Mouse (Mus musculus) cerebellum, adult 9-11 months (tissue): Measurements from ENCODE around the gene Kmt5b.

Experiments used
- DNase-seq: peaks from one replicate; pipeline ENCODE4 v3.0.0; 2022

Gene Kmt5b

DNA sequence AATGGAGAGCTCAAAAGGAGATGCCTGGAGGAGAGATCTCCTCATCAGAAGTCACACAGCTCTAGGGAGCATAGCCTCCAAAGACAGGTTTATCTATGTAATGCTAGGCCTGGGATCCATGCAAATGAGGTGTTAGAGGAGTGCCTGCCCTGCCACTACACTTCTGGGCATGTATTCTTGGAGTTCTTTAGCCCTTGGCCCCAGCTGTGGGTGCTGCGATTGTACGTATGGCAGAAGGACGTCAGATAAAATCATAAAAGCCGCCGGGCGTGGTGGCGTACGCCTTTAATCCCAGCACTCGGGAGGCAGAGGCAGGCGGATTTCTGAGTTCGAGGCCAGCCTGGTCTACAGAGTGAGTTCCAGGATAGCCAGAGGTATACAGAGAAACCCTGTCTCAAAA, 78.1 kb downstream of the Kmt5b start:
- peak; percentile 68 for DNase-seq

DNA sequence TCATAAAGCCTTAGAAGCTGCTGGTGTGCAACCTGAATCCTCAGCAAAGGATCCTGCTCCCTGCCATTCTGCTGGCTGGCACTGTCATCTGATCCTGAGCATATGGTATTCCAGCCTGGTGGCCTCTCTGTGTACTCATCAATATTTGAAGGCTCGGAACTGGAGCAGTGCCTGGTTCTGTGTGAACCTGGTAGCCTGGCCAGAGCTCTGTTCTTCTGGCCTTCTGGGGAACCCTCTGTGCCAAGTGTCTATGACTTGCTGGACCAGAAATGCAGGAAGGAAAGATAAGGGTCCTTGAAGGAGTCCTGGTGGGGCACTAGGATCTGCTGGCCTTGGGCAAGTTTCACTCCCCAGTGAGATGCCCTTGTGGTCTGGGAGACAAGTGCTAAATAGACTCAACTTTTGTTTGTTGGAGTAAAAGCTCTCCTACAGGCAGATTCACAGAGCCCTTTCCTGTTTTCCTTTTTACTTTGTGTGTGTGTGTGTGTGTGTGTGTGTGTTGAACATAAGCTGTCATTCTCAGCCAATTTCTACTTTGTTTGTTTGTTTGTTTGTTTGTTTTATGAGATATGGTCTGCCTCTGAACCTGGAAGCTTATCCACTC, 78.7 kb downstream of the Kmt5b start:
- peak; percentile 98 for DNase-seq

DNA sequence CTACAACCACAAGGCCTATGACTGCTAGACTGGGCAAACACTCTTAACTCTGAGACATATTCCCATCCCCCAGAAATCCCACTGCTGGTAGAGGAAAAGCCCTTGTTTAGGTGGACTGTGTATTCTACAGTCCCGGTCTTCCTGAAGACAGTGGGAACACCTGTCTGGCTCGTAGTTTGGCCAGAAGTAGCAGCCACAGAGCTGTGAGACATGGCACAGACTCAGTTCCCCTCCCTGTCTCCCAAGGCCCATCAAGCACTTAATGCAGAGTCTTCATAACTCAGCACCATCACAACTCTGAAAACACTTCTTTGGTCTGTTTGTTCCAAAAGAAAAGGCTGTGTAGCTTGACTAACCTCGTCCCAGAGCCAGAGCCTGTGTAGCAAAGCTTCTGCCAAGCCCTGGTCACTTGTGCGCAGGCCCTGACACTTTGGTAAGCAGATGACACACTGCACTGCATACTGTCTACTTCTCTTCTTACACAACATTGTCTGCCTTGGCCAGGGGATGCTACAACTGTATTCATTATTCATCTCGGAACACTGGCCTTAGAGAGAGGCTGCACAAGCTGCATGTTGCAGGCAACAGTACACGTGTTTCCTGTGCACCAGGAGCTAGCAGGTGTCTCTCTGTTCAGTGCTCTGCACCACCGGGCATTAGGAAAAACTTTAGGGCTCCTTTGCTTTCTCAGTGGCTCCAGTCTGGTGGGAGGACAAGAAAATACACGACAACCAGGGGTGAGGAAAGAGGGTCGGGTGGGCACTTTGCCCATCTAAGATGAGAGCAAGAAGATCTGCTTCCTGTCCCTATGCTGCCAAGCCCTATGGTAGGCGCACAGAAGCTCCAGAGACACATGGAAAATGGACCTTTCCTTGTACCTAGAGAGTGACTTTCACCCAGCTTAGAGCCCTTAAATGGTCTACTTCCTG, 79.7 kb downstream of the Kmt5b start:
- peak; percentile 67 for DNase-seq

DNA sequence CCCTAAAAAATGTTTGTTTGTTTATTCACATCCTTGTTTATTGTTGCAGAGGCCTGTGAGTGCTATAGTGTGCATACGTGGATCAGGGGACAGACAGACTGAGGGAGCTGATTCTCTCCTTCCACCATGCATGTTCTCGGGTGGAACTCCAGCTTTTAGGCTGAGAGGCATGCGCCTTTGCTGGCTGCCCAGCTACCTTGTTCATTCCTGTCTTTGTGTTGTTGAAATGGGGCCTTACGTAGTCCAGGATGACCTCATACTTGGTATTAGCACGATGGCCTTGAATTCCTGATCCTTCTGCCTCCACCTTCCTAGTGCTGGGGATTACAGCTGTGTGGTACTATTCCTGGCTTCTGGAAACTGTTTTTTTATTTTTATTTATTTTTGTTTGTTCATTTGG, 80.5 kb downstream of the Kmt5b start:
- DNase-seq, result peak; percentile 39

DNA sequence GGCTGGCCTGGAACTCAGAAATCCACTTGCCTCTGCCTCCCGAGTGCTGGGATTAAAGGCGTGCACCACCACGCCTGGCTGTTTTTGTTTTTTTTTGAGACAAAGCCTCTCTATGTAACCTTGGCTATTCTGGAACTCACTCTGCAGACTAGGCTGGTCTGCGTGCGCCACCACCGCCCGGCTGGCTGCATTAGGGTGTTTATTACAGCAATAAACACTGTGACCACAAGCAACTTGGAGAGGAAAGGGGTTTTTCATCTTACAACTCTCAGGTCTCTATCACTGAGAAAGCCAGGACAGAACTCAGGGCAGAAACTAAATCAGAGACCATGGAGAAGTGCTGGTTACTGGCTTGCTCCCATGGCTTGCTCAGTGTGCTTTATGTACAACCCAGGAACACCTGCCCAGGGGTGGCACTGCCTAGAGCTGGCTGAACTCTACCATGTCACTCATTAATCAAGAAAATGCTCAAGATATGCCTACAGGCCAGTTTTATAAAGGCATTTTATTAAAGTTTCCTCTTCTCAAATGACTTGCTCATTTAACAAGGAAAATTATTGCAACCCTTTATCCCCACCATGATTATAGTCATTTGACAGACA, 81.1 kb downstream of the Kmt5b start:
- peak; percentile 31 for DNase-seq

DNA sequence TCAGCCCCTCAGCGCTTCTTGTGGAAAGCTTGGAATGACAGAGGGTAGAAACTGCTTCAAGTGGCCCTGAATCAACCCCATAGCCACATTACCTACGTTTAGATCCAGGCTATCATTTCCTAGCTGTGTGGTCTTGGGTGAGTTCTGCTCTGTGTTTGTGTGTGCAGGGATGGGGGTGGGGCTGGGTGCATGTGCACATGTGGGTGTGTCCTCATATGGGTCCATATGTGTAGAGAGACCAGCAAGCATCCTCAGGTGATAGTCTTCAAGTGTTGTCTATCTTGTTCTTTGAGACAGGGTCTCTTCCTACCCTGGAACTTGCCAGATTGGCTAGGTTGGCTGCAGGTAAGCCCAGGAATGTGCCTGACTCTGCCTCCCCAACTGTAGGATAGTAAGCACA, 82.0 kb downstream of the Kmt5b start:
- DNase-seq, result peak; percentile 53

DNA sequence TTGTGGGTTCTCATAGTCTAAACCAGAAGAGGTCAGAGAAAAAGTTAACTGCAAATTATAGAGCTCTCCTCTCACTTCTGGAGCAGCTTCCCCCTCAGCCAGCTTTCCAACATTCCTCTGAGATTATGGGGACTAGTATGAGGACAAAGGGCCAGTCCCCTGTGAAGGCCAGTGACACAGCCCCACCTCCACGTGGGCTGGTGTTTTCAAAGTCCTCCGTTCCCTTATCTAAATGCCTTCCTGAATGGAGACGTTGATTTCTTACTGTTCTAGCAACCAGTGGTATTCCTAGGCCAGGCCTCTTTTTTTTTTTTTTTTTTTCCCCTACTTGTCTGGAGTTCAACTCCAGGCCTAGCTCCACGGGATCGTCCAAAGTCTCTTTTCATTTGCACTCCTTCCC, 82.9 kb downstream of the Kmt5b start:
- DNase-seq, result peak; percentile 45

DNA sequence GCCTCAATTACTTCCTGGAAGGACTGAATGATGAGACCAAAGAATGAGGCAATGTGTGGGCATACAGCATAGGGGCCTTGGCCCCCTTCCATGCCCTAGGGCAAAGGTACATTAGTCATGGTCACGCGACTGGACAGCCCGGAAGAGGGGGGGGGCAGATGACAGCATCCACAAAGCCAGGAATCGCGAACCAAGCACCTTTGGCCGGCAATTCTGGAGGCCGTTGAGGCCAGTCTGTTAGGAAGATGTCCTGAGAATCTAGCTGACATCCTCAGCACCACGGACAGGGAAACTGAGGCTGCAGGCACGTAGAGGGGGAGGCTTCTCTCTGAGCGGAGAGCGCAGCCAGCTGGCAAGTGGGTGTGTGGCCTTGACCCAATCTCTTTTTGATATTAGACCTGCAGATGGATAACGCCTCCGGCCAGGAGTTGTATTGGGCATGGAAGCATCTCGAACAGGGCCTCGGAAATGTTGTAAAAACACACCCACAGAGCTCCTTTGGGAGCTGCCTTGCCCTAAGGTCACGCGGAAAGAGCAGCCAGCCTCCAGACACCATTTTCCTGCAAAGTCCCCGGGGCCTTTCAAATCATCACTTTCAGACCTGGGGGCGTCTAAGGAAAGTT, 83.7 kb downstream of the Kmt5b start:
- peak; percentile 79 for DNase-seq

DNA sequence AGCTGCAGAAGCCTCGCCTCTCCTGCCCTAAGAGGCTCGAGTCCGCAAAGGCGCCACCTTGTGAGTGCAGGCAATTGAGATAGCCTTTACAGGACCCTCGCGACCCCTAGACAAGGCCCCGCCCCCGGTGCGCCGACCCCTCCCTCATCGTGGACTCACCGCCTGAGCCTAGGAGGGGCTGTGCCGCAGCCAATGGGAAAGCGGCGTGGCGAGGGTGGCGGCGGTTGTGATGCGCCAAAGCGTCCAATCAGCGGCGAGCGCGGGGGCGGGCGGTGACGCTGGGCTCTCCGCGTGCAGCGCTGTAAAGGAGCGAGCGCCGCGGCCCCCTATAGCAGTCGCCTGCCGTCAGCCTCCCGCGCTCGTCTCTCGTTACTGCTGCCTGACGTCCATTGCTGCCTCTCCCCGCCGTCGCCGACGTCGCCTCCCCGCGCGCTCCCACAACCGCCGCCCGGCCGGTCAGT, 84.3 kb downstream of the Kmt5b start, which contains the start of gene Chka:
Gene Chka, plus strand, starts transcription at position 272 of the 461 bp plus-strand sequence.
- DNase-seq, result peak; percentile 98

DNA sequence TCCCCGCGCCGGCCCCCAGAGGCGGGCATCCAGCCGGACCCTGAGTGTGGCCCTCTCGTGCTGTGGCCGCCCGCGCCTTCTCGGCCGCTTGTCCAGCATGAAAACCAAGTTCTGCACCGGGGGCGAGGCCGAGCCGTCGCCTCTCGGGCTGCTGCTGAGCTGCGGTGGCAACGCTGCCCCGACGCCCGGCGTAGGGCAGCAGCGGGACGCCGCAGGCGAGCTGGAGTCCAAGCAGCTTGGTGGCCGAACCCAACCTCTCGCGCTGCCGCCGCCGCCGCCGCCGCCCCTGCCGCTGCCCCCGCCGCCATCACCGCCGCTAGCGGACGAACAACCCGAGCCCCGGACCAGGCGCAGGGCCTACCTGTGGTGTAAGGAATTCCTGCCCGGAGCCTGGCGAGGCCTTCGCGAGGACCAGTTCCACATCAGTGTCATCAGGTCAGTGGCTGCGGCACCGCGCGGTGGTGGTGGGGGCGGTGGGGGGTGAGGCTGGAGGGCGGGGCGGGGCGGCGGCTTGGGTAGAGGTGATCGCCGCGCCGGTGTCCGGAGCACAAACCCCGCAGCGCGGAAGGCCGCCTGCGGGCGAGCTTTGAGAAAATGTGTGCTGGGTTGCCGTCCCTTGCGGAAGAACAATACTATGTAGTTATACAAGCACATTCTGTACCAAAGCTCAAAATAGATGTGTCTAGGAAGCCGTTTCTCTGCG, 84.9 kb downstream of the Kmt5b start:
- DNase-seq, result peak; percentile 79

DNA sequence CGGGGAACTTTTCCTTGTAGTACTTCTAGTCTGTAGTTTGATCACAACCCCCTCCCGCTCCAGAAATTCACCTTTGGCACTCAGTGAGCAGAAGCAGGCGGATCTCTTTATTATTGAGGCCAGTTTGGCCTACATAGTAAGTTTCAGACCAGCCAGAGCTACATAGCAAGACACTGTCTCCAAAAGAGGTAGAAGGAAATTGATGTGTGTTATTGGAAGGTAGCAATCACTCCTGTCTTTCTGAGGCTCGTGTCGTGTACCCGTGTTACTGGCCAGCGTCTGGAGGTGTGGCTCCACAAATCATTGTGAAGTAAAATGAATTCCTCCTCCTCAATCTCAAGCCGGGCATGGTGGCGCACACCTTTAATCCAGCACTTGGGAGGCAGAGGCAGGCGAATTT, 85.9 kb downstream of the Kmt5b start:
- no peak for DNase-seq

DNA sequence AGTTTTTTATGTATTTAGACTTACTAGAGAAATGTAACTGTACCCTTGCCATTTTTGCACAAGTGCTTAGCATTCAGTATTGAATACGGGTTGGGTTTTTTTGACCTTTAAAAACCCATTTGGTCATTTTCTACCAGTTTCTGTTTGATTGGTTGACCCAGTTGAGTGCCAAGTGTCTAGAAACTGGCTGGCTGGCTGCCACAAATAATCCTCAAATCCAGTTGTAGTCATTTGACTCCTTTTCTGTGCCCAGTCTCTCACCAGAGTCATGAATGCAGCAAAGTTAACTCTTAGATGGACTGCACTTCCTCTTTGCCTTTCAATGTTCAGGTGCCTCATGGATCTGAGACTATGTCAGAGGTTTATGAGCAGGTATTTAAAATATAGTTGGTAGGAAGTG, 86.7 kb downstream of the Kmt5b start:
- no peak for DNase-seq

DNA sequence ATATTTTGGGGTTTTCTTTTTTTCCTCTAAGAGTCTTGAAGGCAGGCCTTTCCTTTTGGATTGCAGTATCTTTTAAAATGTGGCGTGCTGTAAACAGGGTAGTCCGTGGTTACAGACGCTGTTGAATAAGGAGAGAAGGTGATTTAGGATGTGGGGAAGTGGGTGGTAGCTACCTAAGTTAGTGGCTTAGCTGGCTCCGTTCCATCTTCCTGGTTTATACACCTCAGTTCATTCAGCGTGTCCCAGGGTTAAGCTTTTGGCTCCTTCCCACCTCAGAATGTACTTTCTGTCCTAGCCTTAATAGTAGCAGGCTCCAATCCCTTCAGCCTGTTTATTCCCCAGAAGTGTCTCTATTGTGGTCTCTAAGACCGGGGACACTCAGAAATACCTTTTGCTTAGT, 87.9 kb downstream of the Kmt5b start:
- DNase-seq, result no peak

DNA sequence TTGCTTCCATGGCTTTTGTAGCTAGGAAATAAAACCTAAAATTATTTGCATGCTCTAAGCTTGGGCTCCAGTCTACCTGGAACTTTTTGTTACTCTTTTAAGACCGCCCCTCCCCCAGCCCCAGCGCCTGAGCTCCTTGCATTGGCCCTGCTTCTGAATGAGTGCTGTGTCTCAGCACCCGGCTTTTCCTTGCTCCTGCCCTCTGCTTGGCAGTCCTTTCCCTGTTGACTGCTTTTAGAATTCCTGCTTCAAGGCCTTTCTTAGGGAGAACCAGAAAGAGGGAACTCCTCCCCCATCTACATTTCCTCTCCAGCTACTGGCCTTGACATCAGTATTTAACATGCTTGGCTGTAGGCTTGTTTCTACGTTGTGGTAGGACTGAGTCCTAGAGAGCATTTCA, 88.4 kb downstream of the Kmt5b start:
- DNase-seq, result no peak

DNA sequence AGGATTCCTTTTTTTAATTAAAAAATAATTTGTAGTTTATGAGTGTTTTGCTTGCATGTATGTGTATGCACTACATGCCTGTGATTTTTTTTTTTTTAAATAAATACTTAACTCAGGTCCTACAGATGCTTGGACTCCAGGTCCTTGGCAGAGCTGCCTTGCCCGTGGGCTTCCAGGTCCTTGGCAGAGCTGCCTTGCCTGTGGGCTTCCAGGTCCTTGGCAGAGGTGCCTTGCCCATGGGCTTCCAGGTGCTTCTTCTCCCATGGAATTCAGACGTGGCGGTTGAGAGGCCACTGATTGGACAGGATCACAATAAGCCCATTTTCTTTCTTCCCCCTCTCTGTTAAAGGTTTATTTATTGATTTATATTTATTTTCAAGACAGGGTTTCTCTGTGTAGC, 90.0 kb downstream of the Kmt5b start:
- peak; percentile 63 for DNase-seq

DNA sequence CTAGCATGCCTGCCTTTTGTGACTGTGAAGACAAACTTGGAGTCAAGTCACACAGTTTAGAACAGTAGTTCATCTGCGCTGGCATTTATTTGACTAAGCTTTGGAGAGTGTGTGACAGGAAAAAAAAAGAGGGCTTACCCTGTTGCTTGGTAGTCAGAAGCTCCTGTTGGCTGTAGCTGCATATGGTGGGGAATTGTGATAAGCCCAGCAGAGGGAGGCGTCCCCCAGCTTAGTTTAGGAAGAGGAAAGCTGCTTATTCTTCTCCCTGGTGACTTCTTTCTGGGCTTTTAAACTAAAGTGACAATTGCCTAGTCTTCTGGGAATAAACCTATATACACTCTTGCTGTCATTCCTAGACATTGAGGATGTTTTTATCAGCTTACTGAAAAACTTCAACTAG, 95.5 kb downstream of the Kmt5b start:
- DNase-seq, result no peak

DNA sequence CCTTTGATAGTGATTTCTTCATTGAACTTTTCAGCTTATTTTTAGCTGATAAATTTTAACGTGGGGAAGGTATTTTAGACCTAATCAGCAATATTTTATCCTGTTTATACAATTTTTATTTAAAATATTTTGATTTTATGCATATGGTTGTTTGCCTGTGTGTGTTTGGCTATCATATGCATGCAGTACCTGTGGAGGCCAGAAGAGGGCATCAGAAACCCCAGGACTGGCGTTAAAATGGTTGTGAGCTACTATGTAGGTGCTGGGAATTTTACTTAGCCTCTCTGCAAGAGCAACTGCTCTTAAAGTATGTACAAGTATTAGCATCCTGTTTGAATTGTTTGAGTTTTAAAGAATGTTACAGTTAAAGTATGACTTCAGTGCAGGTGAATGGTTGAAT, 97.7 kb downstream of the Kmt5b start:
- DNase-seq, result no peak
